ENCODE assay signal across 8 mouse cellular contexts in the genomic region with DNA sequence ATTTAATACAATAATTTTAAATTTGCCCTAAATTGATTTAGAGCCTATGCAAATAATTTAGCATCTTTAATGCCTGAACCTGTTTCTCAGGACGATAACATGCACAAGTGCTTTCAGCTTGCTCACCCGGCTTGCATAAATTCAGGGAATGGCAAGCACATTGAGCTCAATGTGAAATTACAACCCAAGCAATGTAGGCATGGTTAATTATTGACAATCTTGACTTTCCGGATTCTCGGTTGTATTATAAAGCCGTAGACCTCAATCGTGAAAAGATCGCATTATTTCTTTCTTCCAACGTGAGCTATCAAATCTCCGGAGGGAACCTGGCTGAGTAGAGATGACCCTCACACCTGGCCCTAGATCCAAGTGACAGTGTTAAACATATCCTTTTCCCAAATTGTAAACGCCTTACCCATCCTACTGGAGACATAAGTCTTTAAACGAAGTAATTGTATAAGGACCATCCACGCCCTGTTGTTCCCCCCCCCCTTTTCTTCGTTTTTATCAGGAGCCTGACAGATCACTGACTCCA. TPM values are rescaled to one million over a fixed set of nuclear protein-coding genes. Genes with fewer than 3 reads are reported as not detected.
DNase-seq lines count a peak whose midpoint lies in the region; ATAC-seq and TF ChIP-seq lines count a peak whose summit lies in the region.

No protein-coding gene starts in this region.

- H3K4me3 ChIP-seq in layer of hippocampus, adult 2 months = peak overlapping the region; percentile 97
- H3K4me3 ChIP-seq in forebrain, embryonic 14.5 days (ENCODE audit: low read depth, low read length) = peak overlapping the region; percentile 93

- H3K27me3 ChIP-seq in forebrain, embryonic 14.5 days (replicated peaks; ENCODE audit: control insufficient read depth, insufficient read depth, low read length) = no peaks in the 10 kb centered on the region

- no peak for ATAC-seq in forebrain, embryonic 14.5 days
- ATAC-seq in inflammation-experienced regulatory T-cells, adult 6 months = no peak

- H3K4me1 ChIP-seq in forebrain, embryonic 14.5 days (ENCODE audit: control insufficient read depth, insufficient read depth, low read length) = 0 out of 2 replicates have a peak, but pooled peaks cover 2% of the 10 kb centered on the region

- H3K36me3 ChIP-seq in forebrain, embryonic 14.5 days (ENCODE audit: control insufficient read depth, insufficient read depth, low read length) = peaks cover 5% of the 10 kb centered on the region; the same call in 1 of the 2 replicates

- no peak for TF ChIP-seq CTCF in layer of hippocampus, adult 2 months (conservative IDR thresholded peaks at IDR 0.05)

- WGBS in forebrain, embryonic 14.5 days = 10% methylated on average over 13 of the region's 13 CpGs

- peak overlapping the region; percentile 95 for H3K27ac ChIP-seq in layer of hippocampus, adult 2 months
- peak overlapping the region; percentile 82; the same call in 1 of the 2 replicates for H3K27ac ChIP-seq in forebrain, embryonic 14.5 days (ENCODE audit: low read depth, low read length)

- no peak for DNase-seq in layer of hippocampus, adult 2 months (ENCODE audit: low spot score in 2 of 2)
- no peak for DNase-seq in layer of hippocampus, postnatal 14 days (ENCODE audit: low spot score in 2 of 2)
- DNase-seq in forebrain, embryonic 14.5 days (ENCODE audit: low spot score) = peak; percentile 19
- peak; percentile 29 to 80 for DNase-seq in kidney, postnatal 36 days
- peak; percentile 28 for DNase-seq in naive thymus-derived CD4-positive, alpha-beta T cell, adult 2 months (ENCODE audit: low read depth)
- DNase-seq in frontal cortex, postnatal 36 days (ENCODE audit: low spot score in 2 of 2) = no peak
- DNase-seq in cerebellum, adult 9-11 months = no peak

- no peaks in the 10 kb centered on the region for H3K9me3 ChIP-seq in forebrain, embryonic 14.5 days (replicated peaks; ENCODE audit: control insufficient read depth, low read length)

- peak overlapping the region; percentile 91 for H3K9ac ChIP-seq in forebrain, embryonic 14.5 days (ENCODE audit: low read length)

- peak overlapping the region; percentile 66 for H3K4me2 ChIP-seq in forebrain, embryonic 14.5 days (ENCODE audit: low read length)

RNA-seq across cellular contexts. Expression of a gene that starts 1.1 kb away (rescaled TPM):
- total RNA-seq in layer of hippocampus, adult 2 months (2021) = 10 to 100 TPM; 75.4 to 78.3 TPM
- 10 to 100 TPM; 65.4 to 67.0 TPM for total RNA-seq in layer of hippocampus, postnatal 14 days (2021)
- 19.9 and 23.8 TPM in 2 replicates for polyA plus RNA-seq in forebrain, embryonic 14.5 days (2014; fragmentation: Nextera tagmentation; extraction: Ambion mirVana)
- 10 to 100 TPM; 11.9 to 16.9 (median 12.2) TPM for polyA plus RNA-seq in inflammation-experienced regulatory T-cells, adult 6 months (2017; shearing (Covaris generic))

RNA-seq across cellular contexts. Expression of a gene that starts 43.7 kb away (rescaled TPM):
- total RNA-seq in layer of hippocampus, adult 2 months (2021) = 1 to 10 TPM; 7.1 to 8.2 TPM
- 1 to 10 TPM; 5.3 to 7.4 TPM for total RNA-seq in layer of hippocampus, postnatal 14 days (2021)
- polyA plus RNA-seq in forebrain, embryonic 14.5 days (2014; fragmentation: Nextera tagmentation; extraction: Ambion mirVana) = 4.5 and 6.5 TPM in 2 replicates
- polyA plus RNA-seq in inflammation-experienced regulatory T-cells, adult 6 months (2017; shearing (Covaris generic)) = 10 to 100 TPM; 22.7 to 27.7 (median 24.2) TPM

Comparison
In these comparisons a context has a peak if more than half of its experiments do, and no peak if none do; other contexts are left out.
1. DNase-seq: peak in forebrain, embryonic 14.5 days (single experiment), kidney, postnatal 36 days (2 of 2) and naive thymus-derived CD4-positive, alpha-beta T cell, adult 2 months (single experiment); none in layer of hippocampus, adult 2 months (0 of 2), layer of hippocampus, postnatal 14 days (0 of 2), frontal cortex, postnatal 36 days (0 of 2) and cerebellum, adult 9-11 months (single experiment).